Mouse (Mus musculus): Measurements from ENCODE around the gene Kifc3. TPM values are rescaled to one million over a fixed set of nuclear protein-coding genes. Genes with fewer than 3 reads are reported as not detected.

The Kifc3 gene
- total and polyA plus RNA-seq, 2 experiments: 6.8 to 28.3 TPM

DNA sequence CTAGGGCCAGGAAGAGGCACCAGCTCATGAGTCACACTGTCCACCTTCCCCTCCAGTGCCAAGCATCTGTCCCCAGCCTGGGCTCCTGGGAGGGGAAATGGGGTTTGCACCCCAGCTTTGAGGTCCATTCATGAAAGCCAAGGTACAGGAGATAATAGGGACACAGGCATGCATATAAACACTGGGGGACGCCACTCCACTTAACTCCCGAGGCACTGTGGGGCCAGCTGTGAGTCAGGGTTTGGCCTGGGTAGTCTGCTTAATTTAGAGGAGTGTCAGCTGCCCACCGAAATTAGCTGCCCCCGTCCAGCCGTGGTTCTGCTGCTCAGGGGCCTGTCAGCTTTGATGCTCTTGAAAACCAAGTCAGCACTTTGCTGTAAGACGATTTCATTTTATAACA is 39.8 kb downstream of the Kifc3 start:
- H3K4me1 ChIP-seq (ENCODE audit: control insufficient read depth, insufficient read depth, low read length): no peaks in the 10 kb centered on the region
- H3K27me3 ChIP-seq (ENCODE audit: control insufficient read depth, insufficient read depth, low read length): no peaks in the 10 kb centered on the region
- H3K36me3 ChIP-seq (ENCODE audit: control insufficient read depth, insufficient read depth, low read length): no peaks in the 10 kb centered on the region
- H3K27ac ChIP-seq (replicated peaks; ENCODE audit: insufficient read depth, low read depth, low read length): no peak overlapping the region
- DNase-seq (ENCODE audit: extremely low read depth, low read depth, low spot score): no peak
- 84% methylated on average over 6 of the region's 6 CpGs for WGBS
- TF ChIP-seq POLR2A (IDR thresholded peaks at IDR 0.05; ENCODE audit: extremely low read depth, insufficient read depth, low read length) (no peak), CTCF (IDR thresholded peaks at IDR 0.05; ENCODE audit: low read depth, low read length) (no peak)
- no peaks in the 10 kb centered on the region for H3K79me2 ChIP-seq (ENCODE audit: control insufficient read depth, insufficient read depth, low read length)
- H3K4me3 ChIP-seq (ENCODE audit: insufficient read depth, low read depth, low read length): no peak overlapping the region
- no peak overlapping the region for H3K9ac ChIP-seq (ENCODE audit: low read depth, low read length)

DNA sequence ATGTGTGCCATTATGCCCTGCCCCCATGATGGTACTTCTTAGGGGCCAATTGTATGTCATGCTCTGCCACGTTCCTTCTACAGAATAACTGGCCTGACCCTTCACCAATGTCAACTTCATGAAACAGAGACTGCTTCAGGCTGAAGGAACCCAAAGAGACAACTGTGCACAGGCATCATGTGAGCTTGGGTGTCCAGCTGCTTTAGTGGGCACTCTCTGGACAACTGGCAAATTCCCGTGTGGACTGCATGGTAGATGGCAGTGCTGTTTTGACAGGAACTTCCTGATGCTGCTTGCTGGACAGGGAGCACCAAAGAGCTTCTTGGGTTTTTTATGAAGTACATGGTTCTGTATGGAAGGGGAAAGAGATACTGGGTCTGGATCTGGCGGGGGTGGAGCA is 43.3 kb downstream of the Kifc3 start:
- Histone ChIP-seq H3K79me2 (ENCODE audit: control insufficient read depth, insufficient read depth, low read length) (no peaks in the 10 kb centered on the region), H3K27me3 (ENCODE audit: control insufficient read depth, insufficient read depth, low read length) (no peaks in the 10 kb centered on the region), H3K27ac (replicated peaks; ENCODE audit: insufficient read depth, low read depth, low read length) (no peak overlapping the region), H3K9ac (ENCODE audit: low read depth, low read length) (no peak overlapping the region), H3K36me3 (ENCODE audit: control insufficient read depth, insufficient read depth, low read length) (no peaks in the 10 kb centered on the region), H3K4me1 (ENCODE audit: control insufficient read depth, insufficient read depth, low read length) (peaks cover 4% of the 10 kb centered on the region; the same call in 1 of the 2 replicates), H3K4me3 (ENCODE audit: insufficient read depth, low read depth, low read length) (no peak overlapping the region)
- no peak for TF ChIP-seq CTCF (IDR thresholded peaks at IDR 0.05; ENCODE audit: low read depth, low read length)
- TF ChIP-seq POLR2A (IDR thresholded peaks at IDR 0.05; ENCODE audit: extremely low read depth, insufficient read depth, low read length): no peak
- no peak for DNase-seq (ENCODE audit: extremely low read depth, low read depth, low spot score)
- 91% methylated on average over 3 of the region's 3 CpGs for WGBS

DNA sequence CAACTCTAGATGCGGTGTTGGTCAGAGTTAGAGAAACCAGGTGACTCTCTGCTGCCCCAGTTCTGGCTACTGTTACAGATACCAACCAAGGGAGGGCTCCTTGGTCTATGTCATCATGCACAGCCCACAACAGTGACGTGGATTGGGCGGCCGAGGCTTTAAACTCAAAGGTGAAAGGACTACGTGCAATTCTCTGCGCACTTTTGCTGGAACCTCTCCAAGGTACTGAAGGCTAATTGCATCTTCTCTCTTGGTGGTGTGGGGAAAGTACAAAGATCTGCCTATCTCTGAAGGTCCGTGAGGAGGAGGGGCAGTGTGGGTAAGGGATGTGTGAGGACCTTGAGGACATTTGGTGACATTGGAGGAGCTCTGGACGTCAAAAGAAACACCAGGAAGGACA is 44.0 kb downstream of the Kifc3 start:
- no peak overlapping the region for H3K27ac ChIP-seq (replicated peaks; ENCODE audit: insufficient read depth, low read depth, low read length)
- 74% methylated on average over 8 of the region's 8 CpGs for WGBS

DNA sequence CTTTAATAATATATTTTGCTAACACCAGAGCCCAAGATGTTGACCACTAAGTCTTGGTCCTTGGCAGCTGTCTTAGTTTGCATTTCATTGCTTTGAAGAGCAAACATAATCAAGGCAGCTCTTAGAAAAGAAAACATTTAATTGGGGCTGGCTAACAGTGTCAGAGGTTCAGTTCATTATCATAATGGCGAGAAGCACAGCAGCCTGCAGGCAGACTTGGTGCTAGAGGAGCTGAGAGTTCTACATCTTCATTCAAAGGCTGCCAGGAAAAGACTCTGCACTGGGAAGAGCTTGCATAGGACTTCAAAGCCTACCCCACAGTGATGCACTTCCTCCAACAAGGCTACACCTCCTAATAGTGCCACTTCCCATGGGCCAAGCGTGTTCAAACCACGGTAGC is 45.5 kb downstream of the Kifc3 start:
- WGBS: 93% methylated on average over 3 of the region's 3 CpGs
- H3K9ac ChIP-seq (ENCODE audit: low read depth, low read length): no peak overlapping the region
- no peaks in the 10 kb centered on the region for H3K79me2 ChIP-seq (ENCODE audit: control insufficient read depth, insufficient read depth, low read length)
- H3K27ac ChIP-seq (replicated peaks; ENCODE audit: insufficient read depth, low read depth, low read length): no peak overlapping the region
- DNase-seq (ENCODE audit: extremely low read depth, low read depth, low spot score): no peak
- H3K27me3 ChIP-seq (ENCODE audit: control insufficient read depth, insufficient read depth, low read length): no peaks in the 10 kb centered on the region
- no peaks in the 10 kb centered on the region for H3K36me3 ChIP-seq (ENCODE audit: control insufficient read depth, insufficient read depth, low read length)
- H3K4me3 ChIP-seq (ENCODE audit: insufficient read depth, low read depth, low read length): no peak overlapping the region
- no peak for TF ChIP-seq CTCF (IDR thresholded peaks at IDR 0.05; ENCODE audit: low read depth, low read length)
- TF ChIP-seq POLR2A (IDR thresholded peaks at IDR 0.05; ENCODE audit: extremely low read depth, insufficient read depth, low read length): no peak
- peaks cover 10% of the 10 kb centered on the region for H3K4me1 ChIP-seq (ENCODE audit: control insufficient read depth, insufficient read depth, low read length)

More for the DNA sequence above, 44.0 kb downstream of the Kifc3 start:
- Histone ChIP-seq H3K4me1 (ENCODE audit: control insufficient read depth, insufficient read depth, low read length) (peaks cover 7% of the 10 kb centered on the region), H3K79me2 (ENCODE audit: control insufficient read depth, insufficient read depth, low read length) (no peaks in the 10 kb centered on the region), H3K4me3 (ENCODE audit: insufficient read depth, low read depth, low read length) (no peak overlapping the region), H3K9ac (ENCODE audit: low read depth, low read length) (no peak overlapping the region), H3K27me3 (ENCODE audit: control insufficient read depth, insufficient read depth, low read length) (no peaks in the 10 kb centered on the region), H3K36me3 (ENCODE audit: control insufficient read depth, insufficient read depth, low read length) (no peaks in the 10 kb centered on the region)
- TF ChIP-seq CTCF (IDR thresholded peaks at IDR 0.05; ENCODE audit: low read depth, low read length) (no peak), POLR2A (IDR thresholded peaks at IDR 0.05; ENCODE audit: extremely low read depth, insufficient read depth, low read length) (no peak)
- DNase-seq (ENCODE audit: extremely low read depth, low read depth, low spot score): no peak

DNA sequence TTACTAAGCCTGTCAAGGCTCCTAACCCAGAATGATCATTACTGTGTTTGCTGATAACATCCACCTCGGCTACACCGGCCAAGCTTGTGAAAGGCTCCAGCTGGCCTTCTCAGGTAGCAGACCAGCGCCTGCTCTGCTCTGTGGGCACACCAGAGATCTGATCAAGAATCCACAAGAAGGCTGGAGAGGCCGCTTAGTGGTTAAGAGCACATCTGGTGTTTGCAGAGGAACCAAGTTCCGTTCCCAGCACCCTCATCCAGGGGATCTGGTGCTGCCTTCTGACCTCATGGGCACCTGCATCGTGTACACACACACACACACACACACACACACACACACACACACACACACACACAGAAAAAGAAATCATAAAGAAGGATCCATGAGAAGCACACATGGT is 46.5 kb downstream of the Kifc3 start:
- DNase-seq (ENCODE audit: extremely low read depth, low read depth, low spot score): no peak
- Histone ChIP-seq H3K4me1 (ENCODE audit: control insufficient read depth, insufficient read depth, low read length) (peaks cover 10% of the 10 kb centered on the region), H3K4me3 (ENCODE audit: insufficient read depth, low read depth, low read length) (no peak overlapping the region), H3K9ac (ENCODE audit: low read depth, low read length) (no peak overlapping the region), H3K36me3 (ENCODE audit: control insufficient read depth, insufficient read depth, low read length) (no peaks in the 10 kb centered on the region), H3K27me3 (ENCODE audit: control insufficient read depth, insufficient read depth, low read length) (no peaks in the 10 kb centered on the region), H3K27ac (replicated peaks; ENCODE audit: insufficient read depth, low read depth, low read length) (no peak overlapping the region), H3K79me2 (ENCODE audit: control insufficient read depth, insufficient read depth, low read length) (no peaks in the 10 kb centered on the region)
- WGBS: 81% methylated on average over 6 of the region's 6 CpGs
- TF ChIP-seq CTCF (IDR thresholded peaks at IDR 0.05; ENCODE audit: low read depth, low read length) (no peak), POLR2A (IDR thresholded peaks at IDR 0.05; ENCODE audit: extremely low read depth, insufficient read depth, low read length) (no peak)

DNA sequence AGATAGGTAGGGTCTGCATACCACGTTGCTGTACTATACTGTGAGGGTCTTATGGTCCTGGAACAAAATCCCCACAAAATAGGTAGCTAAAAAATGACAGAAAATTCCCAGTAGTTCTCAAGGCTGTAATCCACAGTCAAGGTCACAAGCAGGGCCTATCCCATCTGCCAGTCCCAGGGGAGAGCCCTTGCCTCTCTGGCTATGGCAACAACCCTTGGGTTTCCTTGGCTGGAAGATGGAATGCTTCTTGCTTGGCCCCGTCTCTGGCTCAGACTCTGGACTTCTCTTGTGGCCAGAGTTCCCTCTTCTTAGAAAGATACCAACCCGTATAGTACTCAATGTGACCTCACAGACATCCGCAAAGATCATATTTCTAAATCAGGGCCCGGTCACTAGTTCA is 47.3 kb downstream of the Kifc3 start:
- peaks cover 10% of the 10 kb centered on the region for H3K4me1 ChIP-seq (ENCODE audit: control insufficient read depth, insufficient read depth, low read length)
- no peak overlapping the region for H3K4me3 ChIP-seq (ENCODE audit: insufficient read depth, low read depth, low read length)
- H3K27me3 ChIP-seq (ENCODE audit: control insufficient read depth, insufficient read depth, low read length): no peaks in the 10 kb centered on the region
- no peak overlapping the region for H3K27ac ChIP-seq (replicated peaks; ENCODE audit: insufficient read depth, low read depth, low read length)
- WGBS: 93% methylated on average over 5 of the region's 5 CpGs
- no peak for DNase-seq (ENCODE audit: extremely low read depth, low read depth, low spot score)
- no peaks in the 10 kb centered on the region for H3K79me2 ChIP-seq (ENCODE audit: control insufficient read depth, insufficient read depth, low read length)
- no peaks in the 10 kb centered on the region for H3K36me3 ChIP-seq (ENCODE audit: control insufficient read depth, insufficient read depth, low read length)
- TF ChIP-seq POLR2A (IDR thresholded peaks at IDR 0.05; ENCODE audit: extremely low read depth, insufficient read depth, low read length): no peak
- TF ChIP-seq CTCF (IDR thresholded peaks at IDR 0.05; ENCODE audit: low read depth, low read length): no peak
- H3K9ac ChIP-seq (ENCODE audit: low read depth, low read length): no peak overlapping the region

Data from liver, adult 2 months (tissue).